Mouse (Mus musculus) retina, postnatal 1 day (tissue): Measurements from ENCODE around the gene Esr1.

Source experiments
- DNase-seq: peaks from one replicate; pipeline ENCODE4 v3.0.0-alpha.2; 2012

Gene Esr1

GRCm38 (mm10) chr10:4620596-4621504 is 9.5 kb downstream of the Esr1 start:
- DNase-seq: no peak

GRCm38 (mm10) chr10:4621505-4621815 is 10.1 kb downstream of the Esr1 start:
- no peak for DNase-seq

- no peak for DNase-seq
These were observed 11.9 kb downstream of the Esr1 start for GRCm38 (mm10) chr10:4623319-4623718.

- DNase-seq: no peak
These were observed 13.2 kb downstream of the Esr1 start for GRCm38 (mm10) chr10:4624581-4624980.

GRCm38 (mm10) chr10:4625300-4625699 is 13.9 kb downstream of the Esr1 start:
- no peak for DNase-seq

GRCm38 (mm10) chr10:4626432-4626831 is 15.0 kb downstream of the Esr1 start:
- DNase-seq: no peak

GRCm38 (mm10) chr10:4626996-4627395 is 15.6 kb downstream of the Esr1 start:
- DNase-seq: no peak

GRCm38 (mm10) chr10:4627415-4627814 is 16.0 kb downstream of the Esr1 start:
- DNase-seq: no peak

GRCm38 (mm10) chr10:4629314-4629713 is 17.9 kb downstream of the Esr1 start:
- no peak for DNase-seq

- no peak for DNase-seq
These were observed 20.9 kb downstream of the Esr1 start for GRCm38 (mm10) chr10:4632211-4632704.

- DNase-seq: no peak
These were observed 22.1 kb downstream of the Esr1 start for GRCm38 (mm10) chr10:4633287-4634030.

- DNase-seq: no peak
These were observed 24.3 kb downstream of the Esr1 start for GRCm38 (mm10) chr10:4635740-4636139.

GRCm38 (mm10) chr10:4646074-4646473 is 34.7 kb downstream of the Esr1 start:
- DNase-seq: no peak

GRCm38 (mm10) chr10:4646851-4647250 is 35.5 kb downstream of the Esr1 start:
- DNase-seq: no peak

GRCm38 (mm10) chr10:4665380-4665779 is 54.0 kb downstream of the Esr1 start:
- no peak for DNase-seq

GRCm38 (mm10) chr10:4667006-4667405 is 55.6 kb downstream of the Esr1 start:
- DNase-seq: no peak

- no peak for DNase-seq
These were observed 58.7 kb downstream of the Esr1 start for GRCm38 (mm10) chr10:4670053-4670452.

GRCm38 (mm10) chr10:4671876-4672275 is 60.5 kb downstream of the Esr1 start:
- no peak for DNase-seq

- DNase-seq: no peak
These were observed 62.0 kb downstream of the Esr1 start for GRCm38 (mm10) chr10:4673311-4673816.

- peak; percentile 48 for DNase-seq
These were observed 63.7 kb downstream of the Esr1 start for GRCm38 (mm10) chr10:4674983-4675592.

- no peak for DNase-seq
These were observed 71.7 kb downstream of the Esr1 start for GRCm38 (mm10) chr10:4683106-4683505.

GRCm38 (mm10) chr10:4683711-4684265 is 72.4 kb downstream of the Esr1 start:
- no peak for DNase-seq

- no peak for DNase-seq
These were observed 83.0 kb downstream of the Esr1 start for GRCm38 (mm10) chr10:4694336-4694865.
